Mouse (Mus musculus): ENCODE measurements around the gene Zfp94. TPM values are rescaled to one million over a fixed set of nuclear protein-coding genes. Genes with fewer than 3 reads are reported as not detected.
"Not testable (repeated sequence)": the region's sequence is repeated elsewhere in the genome, so short reads cannot be mapped to it uniquely, and the experiment has no call there.

Zfp94 gene
- polyA plus RNA-seq, 1 experiment from 2014 or later = 22.2 TPM

DNA sequence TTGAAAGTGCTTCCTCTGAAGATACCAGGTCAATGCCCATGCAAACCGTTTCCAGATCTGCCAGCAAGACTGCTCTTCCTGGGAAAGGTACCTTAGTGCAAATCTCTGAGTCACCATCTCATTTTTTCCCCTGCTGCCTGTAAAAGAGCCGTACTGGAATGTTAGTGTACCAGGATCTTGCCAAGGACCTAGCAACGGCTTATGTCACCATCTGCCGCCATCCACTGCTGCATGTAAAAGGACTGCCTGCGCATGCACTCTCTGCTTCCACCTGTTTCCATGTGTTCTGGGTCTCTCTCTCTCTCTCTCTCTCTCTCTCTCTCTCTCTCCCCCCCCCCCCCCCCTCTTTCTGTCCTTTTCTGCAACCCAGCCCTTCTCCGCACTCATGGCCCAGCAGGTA is 28.0 kb downstream of the Zfp94 start:
- H3K9me3 ChIP-seq (replicated peaks; ENCODE audit: control insufficient read depth, low read length, poor library complexity, severe bottlenecking) = no peaks in the 10 kb centered on the region
- H3K9ac ChIP-seq (ENCODE audit: low read depth, low read length) = no peak overlapping the region
- no peak overlapping the region for H3K4me3 ChIP-seq (ENCODE audit: low read depth, low read length)
- H3K36me3 ChIP-seq (ENCODE audit: control insufficient read depth, insufficient read depth, low read length) = peaks cover 48% of the 10 kb centered on the region
- no peaks in the 10 kb centered on the region for H3K27me3 ChIP-seq (ENCODE audit: control insufficient read depth, insufficient read depth, low read depth, low read length)
- H3K4me2 ChIP-seq (ENCODE audit: low read length) = no peak overlapping the region
- WGBS = 92% methylated on average over 6 of the region's 6 CpGs
- ATAC-seq = no peak
- H3K4me1 ChIP-seq (ENCODE audit: control insufficient read depth, insufficient read depth, low read length) = no peaks in the 10 kb centered on the region
- no peak overlapping the region for H3K27ac ChIP-seq (ENCODE audit: low read length)

DNA sequence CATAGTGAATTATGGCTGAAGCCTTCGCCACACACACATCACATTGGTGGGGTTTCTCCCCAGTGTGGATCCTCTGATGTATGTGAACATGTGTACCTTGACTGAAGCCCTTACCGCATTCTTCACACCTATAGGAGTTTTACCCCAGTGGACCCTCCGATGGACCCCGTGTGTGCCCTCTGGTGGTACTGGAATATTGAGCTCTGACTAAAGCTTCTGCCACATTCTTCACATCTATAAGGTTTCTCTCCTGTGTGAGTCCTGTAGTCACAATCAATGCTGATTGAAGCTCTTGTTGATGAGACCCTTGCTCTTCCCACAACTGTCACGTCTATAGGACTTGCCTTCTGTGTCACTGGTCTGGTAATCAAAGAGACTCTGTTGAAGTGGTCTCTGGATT is 28.8 kb downstream of the Zfp94 start:
- Histone ChIP-seq H3K4me1 (ENCODE audit: control insufficient read depth, insufficient read depth, low read length) (no peaks in the 10 kb centered on the region), H3K27ac (ENCODE audit: low read length) (no peak overlapping the region), H3K4me3 (ENCODE audit: low read depth, low read length) (no peak overlapping the region), H3K4me2 (ENCODE audit: low read length) (no peak overlapping the region), H3K27me3 (ENCODE audit: control insufficient read depth, insufficient read depth, low read depth, low read length) (no peaks in the 10 kb centered on the region), H3K9ac (ENCODE audit: low read depth, low read length) (no peak overlapping the region), H3K9me3 (replicated peaks; ENCODE audit: control insufficient read depth, low read length, poor library complexity, severe bottlenecking) (no peaks in the 10 kb centered on the region), H3K36me3 (ENCODE audit: control insufficient read depth, insufficient read depth, low read length) (peaks cover 42% of the 10 kb centered on the region)
- no peak for ATAC-seq
- 89% methylated on average over 5 of the region's 5 CpGs for WGBS

DNA sequence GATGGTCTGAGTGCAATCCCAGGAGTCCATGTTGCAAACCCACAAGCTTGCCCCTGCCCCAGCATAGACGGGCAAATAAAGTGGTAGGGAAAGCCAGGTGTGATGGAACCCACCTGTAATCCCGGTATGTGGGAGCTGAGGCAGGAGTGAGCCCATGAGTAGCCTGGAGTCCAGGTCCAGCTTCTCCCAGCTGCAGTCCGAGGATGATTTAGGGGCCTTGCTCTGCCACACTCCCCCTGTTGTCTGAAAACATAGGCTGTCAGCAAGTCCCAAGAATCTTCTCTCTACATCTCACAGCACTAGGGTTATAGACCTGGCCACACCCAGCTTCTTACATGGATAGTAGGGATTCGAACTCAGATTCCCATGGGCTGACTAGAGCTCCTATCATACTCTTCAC is 29.6 kb downstream of the Zfp94 start:
- peaks cover 35% of the 10 kb centered on the region for H3K36me3 ChIP-seq (ENCODE audit: control insufficient read depth, insufficient read depth, low read length)
- no peaks in the 10 kb centered on the region for H3K4me1 ChIP-seq (ENCODE audit: control insufficient read depth, insufficient read depth, low read length)
- no peak overlapping the region for H3K4me2 ChIP-seq (ENCODE audit: low read length)
- WGBS = 77% methylated on average over 4 of the region's 4 CpGs
- no peak overlapping the region for H3K4me3 ChIP-seq (ENCODE audit: low read depth, low read length)
- H3K9ac ChIP-seq (ENCODE audit: low read depth, low read length) = no peak overlapping the region
- H3K27me3 ChIP-seq (ENCODE audit: control insufficient read depth, insufficient read depth, low read depth, low read length) = no peaks in the 10 kb centered on the region
- no peaks in the 10 kb centered on the region for H3K9me3 ChIP-seq (replicated peaks; ENCODE audit: control insufficient read depth, low read length, poor library complexity, severe bottlenecking)
- ATAC-seq = no peak
- H3K27ac ChIP-seq (ENCODE audit: low read length) = no peak overlapping the region

DNA sequence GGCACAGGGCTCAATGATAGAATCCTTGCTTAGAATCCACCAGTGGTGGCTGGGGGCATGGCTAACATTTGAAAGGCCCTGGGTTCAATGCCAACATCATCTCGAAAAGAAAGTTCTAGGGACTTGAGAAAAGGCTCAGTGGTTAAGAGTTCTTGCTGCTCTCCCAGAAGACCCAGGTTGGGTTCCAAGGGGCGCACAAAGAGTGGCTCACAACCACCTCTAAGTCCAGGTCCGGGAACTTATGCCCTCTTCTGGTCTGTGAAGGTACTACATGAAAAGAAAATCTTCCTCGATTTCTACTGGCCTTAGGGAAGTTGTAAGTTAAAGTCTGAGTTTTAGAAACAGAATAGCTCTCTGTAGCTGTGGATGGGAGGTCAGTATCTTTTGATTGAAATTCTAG is 30.4 kb downstream of the Zfp94 start:
- Histone ChIP-seq H3K4me2 (ENCODE audit: low read length) (no peak overlapping the region), H3K4me3 (ENCODE audit: low read depth, low read length) (no peak overlapping the region), H3K36me3 (ENCODE audit: control insufficient read depth, insufficient read depth, low read length) (peaks cover 27% of the 10 kb centered on the region), H3K4me1 (ENCODE audit: control insufficient read depth, insufficient read depth, low read length) (no peaks in the 10 kb centered on the region), H3K27me3 (ENCODE audit: control insufficient read depth, insufficient read depth, low read depth, low read length) (no peaks in the 10 kb centered on the region), H3K9ac (ENCODE audit: low read depth, low read length) (no peak overlapping the region), H3K27ac (ENCODE audit: low read length) (no peak overlapping the region), H3K9me3 (replicated peaks; ENCODE audit: control insufficient read depth, low read length, poor library complexity, severe bottlenecking) (no peaks in the 10 kb centered on the region)
- ATAC-seq = no peak
- WGBS = 57% methylated on average over 4 of the region's 4 CpGs

DNA sequence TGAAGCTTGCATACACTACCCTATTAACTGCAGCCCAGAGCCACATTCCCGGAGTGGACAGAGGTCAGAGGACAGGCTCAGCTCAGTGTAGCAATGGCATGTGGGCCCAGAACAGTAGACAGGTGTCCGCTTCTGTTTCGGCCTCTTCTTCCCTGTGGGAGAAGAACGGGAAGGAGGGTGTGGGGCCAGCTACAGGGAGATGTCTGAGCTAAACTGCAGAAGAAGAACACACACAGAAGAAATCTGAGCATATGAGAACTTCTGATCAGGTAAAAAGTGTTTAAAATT is 35.7 kb downstream of the Zfp94 start:
- H3K27me3 ChIP-seq (ENCODE audit: control insufficient read depth, insufficient read depth, low read depth, low read length) = no peaks in the 10 kb centered on the region
- no peaks in the 10 kb centered on the region for H3K4me1 ChIP-seq (ENCODE audit: control insufficient read depth, insufficient read depth, low read length)
- WGBS = 39% methylated on average over 4 of the region's 4 CpGs
- ATAC-seq = no peak
- H3K9me3 ChIP-seq (replicated peaks; ENCODE audit: control insufficient read depth, low read length, poor library complexity, severe bottlenecking) = no peaks in the 10 kb centered on the region
- H3K4me3 ChIP-seq (ENCODE audit: low read depth, low read length) = no peak overlapping the region
- H3K27ac ChIP-seq (ENCODE audit: low read length) = no peak overlapping the region
- H3K36me3 ChIP-seq (ENCODE audit: control insufficient read depth, insufficient read depth, low read length) = peaks cover 4% of the 10 kb centered on the region; the same call in 1 of the 2 replicates
- no peak overlapping the region for H3K9ac ChIP-seq (ENCODE audit: low read depth, low read length)
- no peak overlapping the region for H3K4me2 ChIP-seq (ENCODE audit: low read length)

DNA sequence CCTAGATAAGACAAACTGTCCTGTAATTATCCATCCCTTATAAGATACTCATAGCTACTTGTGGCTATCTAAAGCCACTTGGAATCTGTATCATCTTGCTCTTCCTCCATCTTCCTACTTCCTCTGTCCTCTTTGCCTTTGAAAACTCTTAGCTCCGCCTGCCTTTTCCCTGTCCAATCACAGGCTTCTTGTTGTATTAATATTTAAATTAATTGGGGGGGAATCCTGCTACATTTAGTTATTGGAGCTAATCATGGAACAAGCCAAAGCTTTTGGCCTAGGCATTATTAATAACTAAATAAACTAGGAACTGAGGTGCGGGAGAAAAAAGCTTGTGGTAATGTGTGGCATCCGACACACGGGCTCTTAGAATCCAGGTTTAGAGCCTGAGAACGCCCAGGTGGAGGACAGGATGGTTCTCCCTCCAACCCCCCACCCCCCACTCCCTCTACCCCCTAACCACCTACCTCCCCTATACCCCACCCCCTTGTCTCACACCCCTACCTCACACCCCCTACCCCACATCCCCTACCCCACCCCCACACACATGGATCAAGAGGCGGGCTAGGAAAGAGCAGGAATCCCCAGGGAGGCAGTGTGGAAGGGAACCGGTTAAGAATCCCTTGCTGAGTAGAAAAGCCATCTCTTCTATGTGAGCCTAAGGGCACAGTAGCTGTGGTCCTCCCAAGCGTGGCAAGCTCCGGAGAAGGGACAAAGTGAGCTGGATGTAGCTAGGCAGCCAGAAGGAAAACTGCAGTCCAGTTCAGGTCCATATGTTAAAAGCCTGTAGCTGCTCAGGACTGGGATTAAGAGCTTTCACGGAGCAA is 36.2 kb downstream of the Zfp94 start:
- Histone ChIP-seq H3K9ac (ENCODE audit: low read depth, low read length) (no peak overlapping the region), H3K36me3 (ENCODE audit: control insufficient read depth, insufficient read depth, low read length) (peaks cover 6% of the 10 kb centered on the region), H3K9me3 (replicated peaks; ENCODE audit: control insufficient read depth, low read length, poor library complexity, severe bottlenecking) (no peaks in the 10 kb centered on the region), H3K4me2 (ENCODE audit: low read length) (no peak overlapping the region), H3K27ac (ENCODE audit: low read length) (no peak overlapping the region), H3K4me1 (ENCODE audit: control insufficient read depth, insufficient read depth, low read length) (no peaks in the 10 kb centered on the region), H3K4me3 (ENCODE audit: low read depth, low read length) (no peak overlapping the region), H3K27me3 (ENCODE audit: control insufficient read depth, insufficient read depth, low read depth, low read length) (no peaks in the 10 kb centered on the region)
- ATAC-seq = no peak
- 49% methylated on average over 10 of the region's 10 CpGs for WGBS

DNA sequence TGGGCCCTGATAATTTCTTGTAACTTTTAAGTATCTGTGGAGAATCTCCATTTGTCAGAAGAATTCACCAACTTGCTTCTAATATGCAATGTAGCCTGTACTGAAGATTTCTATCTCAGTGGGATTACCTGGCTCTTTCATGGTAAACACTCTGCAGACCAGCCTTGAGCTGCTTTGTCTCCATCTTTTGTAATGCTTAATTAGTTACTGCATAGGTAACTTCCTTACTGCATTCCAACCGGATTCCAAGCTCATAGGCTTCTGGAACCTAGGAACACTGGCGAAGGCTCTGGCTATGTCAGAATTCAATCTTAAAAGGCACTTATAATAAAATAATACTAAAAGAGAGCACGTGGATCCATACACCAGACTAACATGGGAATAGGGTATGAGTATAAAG is 37.7 kb downstream of the Zfp94 start:
- not testable (repeated sequence) for ATAC-seq; H3K4me1 ChIP-seq (ENCODE audit: control insufficient read depth, insufficient read depth, low read length); H3K27me3 ChIP-seq (ENCODE audit: control insufficient read depth, insufficient read depth, low read depth, low read length); H3K4me3 ChIP-seq (ENCODE audit: low read depth, low read length); H3K27ac ChIP-seq (ENCODE audit: low read length); H3K9me3 ChIP-seq (replicated peaks; ENCODE audit: control insufficient read depth, low read length, poor library complexity, severe bottlenecking); H3K9ac ChIP-seq (ENCODE audit: low read depth, low read length); H3K4me2 ChIP-seq (ENCODE audit: low read length)
- 86% methylated on average over 3 of the region's 3 CpGs for WGBS
- H3K36me3 ChIP-seq (ENCODE audit: control insufficient read depth, insufficient read depth, low read length) = peaks cover 16% of the 10 kb centered on the region

DNA sequence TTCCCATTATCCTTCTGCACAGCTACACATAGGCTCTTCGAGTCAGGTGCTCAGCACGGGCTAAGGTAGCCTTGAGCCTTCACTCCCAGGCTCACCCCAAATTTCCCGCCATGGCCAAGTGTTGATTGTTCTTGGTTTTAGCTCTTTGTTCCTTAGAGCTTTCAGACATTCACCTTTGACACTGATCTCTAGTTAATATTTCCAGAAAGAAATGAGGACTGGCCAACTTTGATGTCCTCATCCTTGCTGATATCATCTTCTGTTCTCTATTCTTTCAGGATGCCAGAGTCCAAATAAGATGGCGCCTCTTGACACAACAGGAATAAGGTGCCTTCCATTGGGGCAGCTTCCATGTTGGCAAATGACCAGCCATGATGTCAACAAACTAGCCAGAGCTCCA is 42.0 kb downstream of the Zfp94 start:
- ATAC-seq = no peak
- Histone ChIP-seq H3K4me1 (ENCODE audit: control insufficient read depth, insufficient read depth, low read length) (peaks cover 8% of the 10 kb centered on the region), H3K9me3 (replicated peaks; ENCODE audit: control insufficient read depth, low read length, poor library complexity, severe bottlenecking) (no peaks in the 10 kb centered on the region), H3K36me3 (ENCODE audit: control insufficient read depth, insufficient read depth, low read length) (peaks cover 16% of the 10 kb centered on the region), H3K4me3 (ENCODE audit: low read depth, low read length) (no peak overlapping the region), H3K4me2 (ENCODE audit: low read length) (no peak overlapping the region), H3K27me3 (ENCODE audit: control insufficient read depth, insufficient read depth, low read depth, low read length) (no peaks in the 10 kb centered on the region), H3K27ac (ENCODE audit: low read length) (no peak overlapping the region), H3K9ac (ENCODE audit: low read depth, low read length) (no peak overlapping the region)
- 96% methylated on average over 4 of the region's 4 CpGs for WGBS

DNA sequence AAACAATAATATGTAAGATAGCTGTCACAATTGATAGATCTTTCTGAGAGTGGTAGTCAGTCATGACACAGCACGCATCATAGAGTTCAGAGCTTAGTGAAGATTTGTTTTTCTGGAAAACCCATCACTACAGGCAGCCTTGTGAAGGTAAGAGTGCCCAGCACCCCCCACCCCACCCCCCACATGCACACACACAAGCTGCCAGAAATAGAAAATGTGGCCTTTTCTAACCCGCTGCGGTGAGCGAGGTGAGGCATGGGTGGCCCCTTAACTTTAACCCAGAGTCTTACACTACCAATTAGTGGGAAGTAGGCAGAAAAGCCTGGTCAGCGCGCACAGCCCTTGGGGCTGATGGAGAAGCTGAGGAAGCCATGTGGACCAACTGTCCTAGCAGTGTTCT is 45.3 kb downstream of the Zfp94 start:
- no peak overlapping the region for H3K9ac ChIP-seq (ENCODE audit: low read depth, low read length)
- H3K36me3 ChIP-seq (ENCODE audit: control insufficient read depth, insufficient read depth, low read length) = peaks cover 13% of the 10 kb centered on the region
- H3K4me2 ChIP-seq (ENCODE audit: low read length) = no peak overlapping the region
- H3K9me3 ChIP-seq (replicated peaks; ENCODE audit: control insufficient read depth, low read length, poor library complexity, severe bottlenecking) = no peaks in the 10 kb centered on the region
- peaks cover 9% of the 10 kb centered on the region for H3K4me1 ChIP-seq (ENCODE audit: control insufficient read depth, insufficient read depth, low read length)
- no peak for ATAC-seq
- WGBS = 99% methylated on average over 6 of the region's 6 CpGs
- no peak overlapping the region for H3K27ac ChIP-seq (ENCODE audit: low read length)
- H3K27me3 ChIP-seq (ENCODE audit: control insufficient read depth, insufficient read depth, low read depth, low read length) = no peaks in the 10 kb centered on the region
- no peak overlapping the region for H3K4me3 ChIP-seq (ENCODE audit: low read depth, low read length)

Data from midbrain, embryonic 16.5 days (tissue).